Mouse (Mus musculus): ENCODE data around the gene Dnajc17. TPM values are rescaled to one million over a fixed set of nuclear protein-coding genes. Genes with fewer than 3 reads are reported as not detected.

Dnajc17 gene
- total and polyA plus RNA-seq, 3 experiments = 14.7 to 15.8 TPM; not detected in 1

- DNase-seq (ENCODE audit: low read depth, low spot score) = no peak
- peaks cover 0 to 8% of the 10 kb centered on the region in 2 experiments; a peak in 2 of 4 replicates for H3K36me3 ChIP-seq (ENCODE audit: control insufficient read depth in 1 of 2, insufficient read depth in 2 of 2, low read length in 2 of 2)
These were observed 30.1 kb upstream of the Dnajc17 start for GRCm38 (mm10) chr2:119238671-119239070.

GRCm38 (mm10) chr2:119237871-119238220 is 29.3 kb upstream of the Dnajc17 start:
- Histone ChIP-seq H3K27me3 (ENCODE audit: control insufficient read depth in 1 of 2, insufficient read depth in 2 of 2, low read length in 2 of 2) (peaks cover 0 to 2% of the 10 kb centered on the region in 2 experiments; a peak in 1 of 4 replicates), H3K4me1 (ENCODE audit: control insufficient read depth in 1 of 2, insufficient read depth in 2 of 2, low read length in 2 of 2) (peaks cover 3 to 18% of the 10 kb centered on the region in 2 experiments; a peak in 3 of 4 replicates), H3K4me3 (ENCODE audit: control insufficient read depth in 1 of 2, insufficient read depth in 1 of 2, low read depth in 2 of 2, low read length in 2 of 2) (no peak overlapping the region), H3K27ac (ENCODE audit: control insufficient read depth, low read depth, low read length) (no peak overlapping the region), H3K36me3 (ENCODE audit: control insufficient read depth in 1 of 2, insufficient read depth in 2 of 2, low read length in 2 of 2) (peaks cover 0 to 8% of the 10 kb centered on the region in 2 experiments; a peak in 2 of 4 replicates), H3K9me3 (replicated peaks; ENCODE audit: insufficient read depth, low read length) (no peaks in the 10 kb centered on the region), H3K9ac (ENCODE audit: control insufficient read depth, low read depth, low read length, poor library complexity, severe bottlenecking) (no peak overlapping the region), H3K79me2 (ENCODE audit: control insufficient read depth, insufficient read depth, low read length, poor library complexity) (no peaks in the 10 kb centered on the region)
- DNase-seq (ENCODE audit: low read depth, low spot score) = no peak
- TF ChIP-seq MAFK (IDR thresholded peaks at IDR 0.05; ENCODE audit: borderline replicate concordance, low read depth, low read length) (no peak), GABPA (IDR thresholded peaks at IDR 0.05; ENCODE audit: low read depth, low read length) (no peak), MEF2A (IDR thresholded peaks at IDR 0.05; ENCODE audit: extremely low read depth, insufficient replicate concordance, low read depth, low read length, poor library complexity, severe bottlenecking) (no peak), POLR2AphosphoS2 (IDR thresholded peaks at IDR 0.05; ENCODE audit: low read length) (no peak), GATA1 (IDR thresholded peaks at IDR 0.05; ENCODE audit: low read depth, low read length) (no peak), USF1 (IDR thresholded peaks at IDR 0.05; ENCODE audit: low read depth, low read length) (no peak), POLR2A (IDR thresholded peaks at IDR 0.05; ENCODE audit: control insufficient read depth in 1 of 2, insufficient read depth in 1 of 2, low read depth in 1 of 2, low read length in 2 of 2, poor library complexity in 1 of 2) (no peak), RCOR1 (IDR thresholded peaks at IDR 0.05; ENCODE audit: low read depth, low read length) (no peak), TBP (IDR thresholded peaks at IDR 0.05; ENCODE audit: low read depth, low read length) (no peak), CHD1 (IDR thresholded peaks at IDR 0.05; ENCODE audit: low read depth, low read length) (no peak), ETS1 (IDR thresholded peaks at IDR 0.05; ENCODE audit: low read depth, low read length) (no peak), MYC (IDR thresholded peaks at IDR 0.05; ENCODE audit: low read depth, low read length) (no peak), MAX (IDR thresholded peaks at IDR 0.05; ENCODE audit: low read length) (no peak), USF2 (IDR thresholded peaks at IDR 0.05; ENCODE audit: borderline replicate concordance in 1 of 2, insufficient read depth in 1 of 2, low read depth in 1 of 2, low read length in 2 of 2) (no peak), MXI1 (IDR thresholded peaks at IDR 0.05; ENCODE audit: low read depth, low read length) (no peak), CTCF (IDR thresholded peaks at IDR 0.05 in 2 of 3, conservative IDR thresholded peaks at IDR 0.05 in 1 of 3; ENCODE audit: control insufficient read depth in 1 of 3, insufficient read depth in 1 of 3, low read depth in 2 of 3, low read length in 3 of 3, poor library complexity in 1 of 3, severe bottlenecking in 1 of 3) (no peak)

More at GRCm38 (mm10) chr2:119238671-119239070, 30.1 kb upstream of the Dnajc17 start:
- no peaks in the 10 kb centered on the region for H3K9me3 ChIP-seq (replicated peaks; ENCODE audit: insufficient read depth, low read length)
- no peak overlapping the region for H3K27ac ChIP-seq (ENCODE audit: control insufficient read depth, low read depth, low read length)
- no peak overlapping the region for H3K4me3 ChIP-seq (ENCODE audit: control insufficient read depth in 1 of 2, insufficient read depth in 1 of 2, low read depth in 2 of 2, low read length in 2 of 2)
- TF ChIP-seq USF2 (IDR thresholded peaks at IDR 0.05; ENCODE audit: borderline replicate concordance in 1 of 2, insufficient read depth in 1 of 2, low read depth in 1 of 2, low read length in 2 of 2) (no peak), ZC3H11A (IDR thresholded peaks at IDR 0.05; ENCODE audit: low read depth, low read length) (no peak), UBTF (IDR thresholded peaks at IDR 0.05; ENCODE audit: borderline replicate concordance, insufficient read depth, low read depth, low read length) (no peak), BHLHE40 (IDR thresholded peaks at IDR 0.05; ENCODE audit: borderline replicate concordance, low read depth, low read length) (no peak), NRF1 (IDR thresholded peaks at IDR 0.05; ENCODE audit: insufficient read depth, low read depth, low read length, poor library complexity, severe bottlenecking) (no peak), MAZ (IDR thresholded peaks at IDR 0.05; ENCODE audit: low read depth, low read length) (no peak), HCFC1 (IDR thresholded peaks at IDR 0.05; ENCODE audit: low read depth, low read length) (no peak), POLR2A (IDR thresholded peaks at IDR 0.05; ENCODE audit: control insufficient read depth in 1 of 2, insufficient read depth in 1 of 2, low read depth in 1 of 2, low read length in 2 of 2, poor library complexity in 1 of 2) (no peak)
- H3K27me3 ChIP-seq (ENCODE audit: control insufficient read depth in 1 of 2, insufficient read depth in 2 of 2, low read length in 2 of 2) = peaks cover 0 to 2% of the 10 kb centered on the region in 2 experiments; a peak in 1 of 4 replicates
- no peak overlapping the region for H3K9ac ChIP-seq (ENCODE audit: control insufficient read depth, low read depth, low read length, poor library complexity, severe bottlenecking)
- no peaks in the 10 kb centered on the region for H3K79me2 ChIP-seq (ENCODE audit: control insufficient read depth, insufficient read depth, low read length, poor library complexity)
- H3K4me1 ChIP-seq (ENCODE audit: control insufficient read depth in 1 of 2, insufficient read depth in 2 of 2, low read length in 2 of 2) = peaks cover 3 to 18% of the 10 kb centered on the region in 2 experiments; a peak in 3 of 4 replicates

Data from MEL (cell line).